Mouse (Mus musculus): ENCODE data around the gene Mitf. TPM values are rescaled to one million over a fixed set of nuclear protein-coding genes. Genes with fewer than 3 reads are reported as not detected.

The Mitf gene
- total and polyA plus RNA-seq, 3 experiments, result 0.33 TPM; not detected in 2

- no peak for TF ChIP-seq GATA1 (IDR thresholded peaks at IDR 0.05; ENCODE audit: borderline replicate concordance, low read length)
- no peak for TF ChIP-seq POLR2AphosphoS5 (IDR thresholded peaks at IDR 0.05; ENCODE audit: insufficient replicate concordance, low read depth, low read length)
- Histone ChIP-seq H3K4me1 (ENCODE audit: insufficient read depth, low read depth, low read length) (no peaks in the 10 kb centered on the region), H3K36me3 (replicated peaks) (no peaks in the 10 kb centered on the region), H3K27me3 (ENCODE audit: insufficient read depth, low read length) (no peaks in the 10 kb centered on the region), H3K9me3 (replicated peaks) (peaks cover 39% of the 10 kb centered on the region), H3K4me3 (ENCODE audit: low read depth, low read length) (no peak overlapping the region)
- ATAC-seq (ENCODE audit: extremely low read depth, insufficient number of reproducible peaks, low FRiP score, poor library complexity, severe bottlenecking) (no peak), DNase-seq (ENCODE audit: low spot score) (no peak)
Measured at GRCm38 (mm10) chr6:97857690-97858089, 50.8 kb downstream of the Mitf start.

- no peak overlapping the region for H3K4me3 ChIP-seq (ENCODE audit: low read depth, low read length)
- H3K27me3 ChIP-seq (ENCODE audit: insufficient read depth, low read length), result no peaks in the 10 kb centered on the region
- TF ChIP-seq TAL1 (conservative IDR thresholded peaks at IDR 0.05; ENCODE audit: low read depth, low read length) (no peak), POLR2AphosphoS5 (IDR thresholded peaks at IDR 0.05; ENCODE audit: insufficient replicate concordance, low read depth, low read length) (no peak), GATA2 (IDR thresholded peaks at IDR 0.05; ENCODE audit: borderline replicate concordance, low read depth, low read length) (no peak), GATA1 (IDR thresholded peaks at IDR 0.05; ENCODE audit: borderline replicate concordance, low read length) (no peak), CTCF (IDR thresholded peaks at IDR 0.05; ENCODE audit: low read depth, low read length) (no peak)
- H3K4me1 ChIP-seq (ENCODE audit: insufficient read depth, low read depth, low read length), result no peaks in the 10 kb centered on the region
- DNase-seq (ENCODE audit: low spot score) (no peak), ATAC-seq (ENCODE audit: extremely low read depth, insufficient number of reproducible peaks, low FRiP score, poor library complexity, severe bottlenecking) (no peak; the same call in 1 of the 2 replicates)
- peaks cover 30% of the 10 kb centered on the region for H3K9me3 ChIP-seq (replicated peaks)
- no peaks in the 10 kb centered on the region for H3K36me3 ChIP-seq (replicated peaks)
Measured at GRCm38 (mm10) chr6:97866575-97866974, 59.7 kb downstream of the Mitf start.

GRCm38 (mm10) chr6:97868005-97868404, 61.2 kb downstream of the Mitf start:
- no peak for ATAC-seq (ENCODE audit: extremely low read depth, insufficient number of reproducible peaks, low FRiP score, poor library complexity, severe bottlenecking)
- no peaks in the 10 kb centered on the region for H3K4me1 ChIP-seq (ENCODE audit: insufficient read depth, low read depth, low read length)
- H3K4me3 ChIP-seq (ENCODE audit: low read depth, low read length), result no peak overlapping the region
- H3K9me3 ChIP-seq (replicated peaks), result peaks cover 31% of the 10 kb centered on the region
- H3K36me3 ChIP-seq (replicated peaks), result no peaks in the 10 kb centered on the region
- TF ChIP-seq GATA2 (IDR thresholded peaks at IDR 0.05; ENCODE audit: borderline replicate concordance, low read depth, low read length), result no peak
- TF ChIP-seq POLR2AphosphoS5 (IDR thresholded peaks at IDR 0.05; ENCODE audit: insufficient replicate concordance, low read depth, low read length), result no peak
- TF ChIP-seq TAL1 (conservative IDR thresholded peaks at IDR 0.05; ENCODE audit: low read depth, low read length), result no peak
- no peak for TF ChIP-seq CTCF (IDR thresholded peaks at IDR 0.05; ENCODE audit: low read depth, low read length)
- no peak for TF ChIP-seq GATA1 (IDR thresholded peaks at IDR 0.05; ENCODE audit: borderline replicate concordance, low read length)
- H3K27me3 ChIP-seq (ENCODE audit: insufficient read depth, low read length), result no peaks in the 10 kb centered on the region
- no peak for DNase-seq (ENCODE audit: low spot score)

GRCm38 (mm10) chr6:97869953-97870352, 63.1 kb downstream of the Mitf start:
- Histone ChIP-seq H3K27me3 (ENCODE audit: insufficient read depth, low read length) (no peaks in the 10 kb centered on the region), H3K9me3 (replicated peaks) (peaks cover 33% of the 10 kb centered on the region), H3K36me3 (replicated peaks) (no peaks in the 10 kb centered on the region), H3K4me3 (ENCODE audit: low read depth, low read length) (no peak overlapping the region), H3K4me1 (ENCODE audit: insufficient read depth, low read depth, low read length) (no peaks in the 10 kb centered on the region)
- no peak for DNase-seq (ENCODE audit: low spot score)
- TF ChIP-seq GATA1 (IDR thresholded peaks at IDR 0.05; ENCODE audit: borderline replicate concordance, low read length) (no peak), GATA2 (IDR thresholded peaks at IDR 0.05; ENCODE audit: borderline replicate concordance, low read depth, low read length) (no peak), POLR2AphosphoS5 (IDR thresholded peaks at IDR 0.05; ENCODE audit: insufficient replicate concordance, low read depth, low read length) (no peak), TAL1 (conservative IDR thresholded peaks at IDR 0.05; ENCODE audit: low read depth, low read length) (no peak), CTCF (IDR thresholded peaks at IDR 0.05; ENCODE audit: low read depth, low read length) (no peak)
- no peak for ATAC-seq (ENCODE audit: extremely low read depth, insufficient number of reproducible peaks, low FRiP score, poor library complexity, severe bottlenecking)

GRCm38 (mm10) chr6:97871296-97872030, 64.6 kb downstream of the Mitf start:
- no peaks in the 10 kb centered on the region for H3K4me1 ChIP-seq (ENCODE audit: insufficient read depth, low read depth, low read length)
- no peak for ATAC-seq (ENCODE audit: extremely low read depth, insufficient number of reproducible peaks, low FRiP score, poor library complexity, severe bottlenecking)

GRCm38 (mm10) chr6:97873102-97873501, 66.2 kb downstream of the Mitf start:
- ATAC-seq (ENCODE audit: extremely low read depth, insufficient number of reproducible peaks, low FRiP score, poor library complexity, severe bottlenecking), result no peak
- DNase-seq (ENCODE audit: low spot score), result no peak
- Histone ChIP-seq H3K4me3 (ENCODE audit: low read depth, low read length) (no peak overlapping the region), H3K27me3 (ENCODE audit: insufficient read depth, low read length) (no peaks in the 10 kb centered on the region), H3K36me3 (replicated peaks) (no peaks in the 10 kb centered on the region), H3K4me1 (ENCODE audit: insufficient read depth, low read depth, low read length) (no peaks in the 10 kb centered on the region), H3K9me3 (replicated peaks) (peaks cover 38% of the 10 kb centered on the region)
- TF ChIP-seq CTCF (IDR thresholded peaks at IDR 0.05; ENCODE audit: low read depth, low read length) (no peak), GATA1 (IDR thresholded peaks at IDR 0.05; ENCODE audit: borderline replicate concordance, low read length) (no peak), GATA2 (IDR thresholded peaks at IDR 0.05; ENCODE audit: borderline replicate concordance, low read depth, low read length) (no peak), POLR2AphosphoS5 (IDR thresholded peaks at IDR 0.05; ENCODE audit: insufficient replicate concordance, low read depth, low read length) (no peak), TAL1 (conservative IDR thresholded peaks at IDR 0.05; ENCODE audit: low read depth, low read length) (no peak)

More at GRCm38 (mm10) chr6:97871296-97872030, 64.6 kb downstream of the Mitf start:
- TF ChIP-seq GATA2 (IDR thresholded peaks at IDR 0.05; ENCODE audit: borderline replicate concordance, low read depth, low read length) (no peak), POLR2AphosphoS5 (IDR thresholded peaks at IDR 0.05; ENCODE audit: insufficient replicate concordance, low read depth, low read length) (no peak), CTCF (IDR thresholded peaks at IDR 0.05; ENCODE audit: low read depth, low read length) (no peak), GATA1 (IDR thresholded peaks at IDR 0.05; ENCODE audit: borderline replicate concordance, low read length) (no peak), TAL1 (conservative IDR thresholded peaks at IDR 0.05; ENCODE audit: low read depth, low read length) (no peak)
- no peak overlapping the region for H3K4me3 ChIP-seq (ENCODE audit: low read depth, low read length)
- H3K9me3 ChIP-seq (replicated peaks), result peaks cover 32% of the 10 kb centered on the region
- no peak for DNase-seq (ENCODE audit: low spot score)
- H3K36me3 ChIP-seq (replicated peaks), result no peaks in the 10 kb centered on the region
- H3K27me3 ChIP-seq (ENCODE audit: insufficient read depth, low read length), result no peaks in the 10 kb centered on the region
